Mouse (Mus musculus) cortical plate, adult 2 months (tissue): ENCODE results near the gene St3gal5. TPM values are rescaled to one million over a fixed set of nuclear protein-coding genes. Genes with fewer than 3 reads are reported as not detected.

Experiments
- H3K27ac ChIP-seq: fragments of 200-500 bp; 2 replicates; pipeline ENCODE4 v1.5.1; 2012; ENCODE audit warnings: low read length, control low read depth, inconsistent platforms; ENCODE audit not compliant: insufficient read depth
- H3K4me1 ChIP-seq: fragments of 200-500 bp; 2 replicates; pipeline ENCODE4 v1.6.1; 2011; ENCODE audit warnings: low read length; ENCODE audit not compliant: control insufficient read depth, insufficient read depth
- H3K4me3 ChIP-seq: fragments of 200-500 bp; 2 replicates; pipeline ENCODE4 v1.5.1; 2011; ENCODE audit warnings: mild to moderate bottlenecking, low read length, control low read depth; ENCODE audit not compliant: insufficient read depth
- CTCF ChIP-seq: fragments of 200-500 bp; IDR thresholded peaks from 2 replicates; pipeline ENCODE4 v1.5.1; 2011; ENCODE audit warnings: mild to moderate bottlenecking, control low read depth, low read length; ENCODE audit not compliant: insufficient read depth; ENCODE audit errors: extremely low read depth
- POLR2A ChIP-seq: fragments of 200-500 bp; IDR thresholded peaks from 2 replicates; pipeline ENCODE4 v1.6.1; 2011; ENCODE audit warnings: mild to moderate bottlenecking, low read length, control low read depth; ENCODE audit not compliant: insufficient read depth; ENCODE audit errors: extremely low read depth
- polyA plus RNA-seq: library from polyadenylated mRNA; depleted of rRNA; stranded (reverse); fragments of >200 nt; gene quantifications from 2 replicates; pipeline ENCODE4 v1.2.3, GENCODE M21; 2012

The St3gal5 gene
- polyA plus RNA-seq, 1 experiment: 126 TPM

DNA sequence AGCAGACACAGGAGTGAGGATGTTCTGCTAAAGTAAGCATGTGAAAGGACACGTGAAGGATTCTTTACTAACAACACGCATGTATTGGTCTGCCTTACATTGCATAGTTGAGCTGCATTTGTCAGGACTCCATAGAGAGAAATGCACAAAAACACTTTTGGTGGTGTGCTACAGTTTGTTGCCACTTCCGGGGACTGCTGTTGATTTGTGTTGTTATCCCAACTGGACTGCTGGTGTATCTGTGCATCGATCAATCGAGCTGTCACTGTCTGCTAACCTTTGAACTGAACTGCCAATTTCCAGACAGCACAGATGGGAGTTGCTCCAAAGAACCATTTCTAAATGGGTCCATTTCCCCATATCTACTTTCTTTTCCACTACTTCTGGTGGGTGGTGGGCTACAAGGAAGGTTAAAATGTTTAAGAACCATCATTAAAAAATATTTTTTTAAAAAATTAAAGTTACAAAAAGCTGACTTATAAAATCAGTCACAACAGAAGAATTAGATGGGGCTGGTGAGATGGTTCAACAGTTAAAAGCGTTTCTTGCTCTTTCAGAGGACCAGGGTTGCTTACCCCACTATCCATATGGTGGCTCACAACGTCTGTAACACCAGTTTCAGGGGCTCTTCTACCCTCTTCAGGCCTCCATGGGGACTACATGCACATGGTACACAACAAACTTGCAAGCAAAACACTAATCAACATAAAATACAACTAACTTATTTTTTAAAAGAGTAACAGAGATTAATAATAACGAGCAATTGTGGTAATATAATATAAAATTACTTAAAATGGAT lies 61.8 kb downstream of the St3gal5 start:
- Histone ChIP-seq H3K27ac (no peak overlapping the region), H3K4me3 (no peak overlapping the region), H3K4me1 (no peaks in the 10 kb centered on the region)
- TF ChIP-seq CTCF (no peak), POLR2A (no peak)

DNA sequence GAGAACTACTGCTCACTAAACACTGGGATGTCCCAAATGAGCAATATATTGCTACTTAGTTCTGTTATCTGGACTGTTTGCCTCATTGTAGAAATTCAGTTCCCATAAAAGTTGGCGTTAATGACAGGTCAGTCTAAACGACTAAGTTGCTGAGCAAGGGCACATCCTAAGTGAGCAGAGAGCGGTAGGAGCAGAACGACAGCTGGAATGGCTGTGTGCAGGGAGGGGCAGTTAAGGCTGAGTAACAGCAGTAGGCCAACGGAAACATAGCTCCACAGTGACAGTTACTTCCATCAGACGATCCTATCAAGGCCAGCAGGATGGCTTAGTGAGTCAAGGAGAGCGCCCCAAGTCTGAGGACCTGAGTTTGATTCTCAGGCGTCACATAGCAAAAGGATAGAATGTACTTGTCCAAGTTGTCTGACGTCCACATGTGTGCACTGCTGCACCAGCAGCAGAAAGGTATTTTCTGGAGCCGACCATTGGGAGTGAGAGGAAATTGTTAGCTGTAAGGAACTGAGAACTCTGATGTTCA lies 62.5 kb downstream of the St3gal5 start:
- Histone ChIP-seq H3K27ac (no peak overlapping the region), H3K4me3 (no peak overlapping the region), H3K4me1 (no peaks in the 10 kb centered on the region)
- no peak for TF ChIP-seq POLR2A
- TF ChIP-seq CTCF: no peak

DNA sequence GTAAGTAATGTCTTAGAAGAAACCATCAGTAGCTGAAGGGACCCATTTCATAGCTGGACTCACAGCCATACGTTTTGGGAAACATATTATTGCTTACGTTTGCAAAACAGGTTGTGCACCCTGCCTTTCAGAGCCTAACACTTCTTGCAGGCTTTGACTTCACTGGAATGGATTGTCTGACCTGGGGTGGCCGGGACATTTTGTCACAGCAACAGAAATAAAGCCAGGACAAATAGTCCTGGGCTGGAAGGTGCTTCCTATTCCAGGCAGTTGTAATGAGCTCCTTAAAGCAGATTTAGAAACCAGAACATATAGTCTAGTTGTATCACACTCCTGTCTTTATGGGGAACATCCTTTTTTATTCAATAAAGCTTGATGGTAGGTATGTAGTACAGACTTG lies 63.6 kb downstream of the St3gal5 start:
- TF ChIP-seq CTCF: no peak
- TF ChIP-seq POLR2A: no peak
- no peaks in the 10 kb centered on the region for H3K4me1 ChIP-seq
- H3K27ac ChIP-seq: no peak overlapping the region
- H3K4me3 ChIP-seq: no peak overlapping the region

DNA sequence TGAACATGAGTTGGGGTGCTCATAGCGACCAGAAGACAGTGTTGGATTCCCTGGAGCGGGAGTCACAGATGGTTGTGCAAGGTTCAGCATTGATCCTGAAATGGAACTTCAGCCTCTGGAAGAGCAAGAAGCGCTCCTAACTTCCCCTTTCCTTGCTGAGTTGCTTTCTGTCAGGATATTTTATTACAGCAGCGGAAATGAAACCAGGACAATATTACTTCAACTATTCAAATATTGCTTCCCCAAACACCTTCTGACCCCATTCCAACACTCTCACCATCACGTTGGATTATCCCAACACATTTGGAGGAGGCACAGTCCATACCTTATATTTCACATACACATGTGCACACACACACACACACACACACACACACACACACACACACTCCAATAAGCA lies 64.4 kb downstream of the St3gal5 start:
- Histone ChIP-seq H3K27ac (no peak overlapping the region), H3K4me3 (no peak overlapping the region), H3K4me1 (no peaks in the 10 kb centered on the region)
- TF ChIP-seq CTCF (no peak), POLR2A (no peak)

DNA sequence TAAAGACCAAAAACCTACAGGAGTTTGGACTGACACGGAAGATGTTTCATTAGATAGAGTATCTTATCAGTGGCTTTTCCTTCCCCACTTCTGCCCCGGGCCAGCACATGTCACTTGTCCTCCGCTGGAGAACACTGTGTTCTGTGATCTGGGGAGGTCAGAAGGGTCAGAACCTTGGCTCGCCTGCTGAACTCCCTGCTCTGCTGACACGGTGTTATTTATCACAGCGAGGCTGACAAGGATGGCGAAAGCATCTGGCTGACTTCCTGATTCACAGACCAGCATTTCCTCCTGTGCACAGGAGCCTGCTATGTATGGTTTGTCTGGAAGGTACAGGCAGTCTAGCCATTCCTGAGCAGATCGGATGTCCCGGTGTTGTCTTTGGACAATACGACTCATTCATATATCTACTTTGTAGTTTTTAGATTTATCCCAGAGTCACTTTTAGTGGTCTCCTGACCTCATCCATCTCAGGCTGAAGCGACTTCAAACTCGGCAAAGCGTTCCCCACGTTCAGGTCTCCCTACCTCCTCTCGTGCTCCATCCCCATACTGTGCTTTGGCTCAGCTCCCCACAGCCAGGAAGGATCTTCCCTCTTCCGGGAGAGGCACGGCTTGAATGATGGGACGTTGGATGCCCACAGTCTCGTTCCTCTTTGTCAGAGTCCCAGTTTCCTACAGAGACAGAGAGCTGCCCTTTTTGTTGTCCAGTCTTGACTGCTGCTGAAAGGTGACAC lies 64.9 kb downstream of the St3gal5 start:
- Histone ChIP-seq H3K4me3 (no peak overlapping the region), H3K27ac (no peak overlapping the region), H3K4me1 (no peaks in the 10 kb centered on the region)
- TF ChIP-seq CTCF (no peak), POLR2A (no peak)

DNA sequence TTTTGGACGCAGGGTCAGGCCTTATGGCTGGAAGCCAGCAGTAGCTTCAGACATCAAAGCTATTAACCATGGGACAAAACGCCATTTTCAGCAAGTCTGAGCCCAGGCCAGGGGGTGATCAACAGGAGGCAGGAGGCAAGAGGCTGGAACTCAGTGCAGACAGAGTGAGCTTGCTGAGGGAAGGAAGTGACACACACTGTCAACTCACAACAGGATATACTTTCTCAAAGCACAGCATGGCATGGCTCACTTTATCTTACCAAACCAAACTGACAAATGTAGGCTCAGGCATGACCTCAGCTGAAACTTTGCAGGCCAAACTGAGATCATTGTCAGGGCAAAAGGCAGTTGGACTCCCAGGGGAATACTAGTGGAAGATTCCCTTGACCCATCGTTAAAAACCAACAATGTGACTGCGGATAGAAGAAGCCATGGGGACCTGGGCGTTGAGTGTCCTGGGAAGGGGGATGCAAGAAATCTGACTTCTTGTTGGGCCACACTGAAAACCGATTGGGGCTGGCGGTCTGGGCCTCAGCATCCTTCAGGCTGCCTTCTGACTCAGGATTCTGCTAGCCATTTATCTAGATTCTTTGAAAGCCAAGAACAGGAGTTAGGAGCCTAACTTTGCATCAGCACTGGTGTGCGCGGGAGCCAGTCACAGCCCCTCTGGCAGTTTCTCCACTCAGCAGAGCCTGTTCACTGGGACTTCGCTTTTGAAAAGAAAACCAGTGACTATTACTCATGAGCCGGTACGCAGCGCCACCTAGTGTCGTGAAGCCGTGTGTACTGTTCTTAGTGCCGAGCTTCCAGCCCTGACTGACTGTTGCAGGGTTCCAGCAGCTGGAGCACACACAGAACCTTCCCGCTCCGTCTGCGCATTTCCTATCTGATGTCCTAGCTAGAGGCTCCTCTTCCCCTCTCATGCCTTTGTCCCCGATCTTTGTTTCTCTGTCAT lies 67.2 kb downstream of the St3gal5 start:
- TF ChIP-seq POLR2A: no peak
- TF ChIP-seq CTCF: peak; percentile 99
- H3K4me1 ChIP-seq: no peaks in the 10 kb centered on the region
- H3K4me3 ChIP-seq: no peak overlapping the region
- no peak overlapping the region for H3K27ac ChIP-seq

DNA sequence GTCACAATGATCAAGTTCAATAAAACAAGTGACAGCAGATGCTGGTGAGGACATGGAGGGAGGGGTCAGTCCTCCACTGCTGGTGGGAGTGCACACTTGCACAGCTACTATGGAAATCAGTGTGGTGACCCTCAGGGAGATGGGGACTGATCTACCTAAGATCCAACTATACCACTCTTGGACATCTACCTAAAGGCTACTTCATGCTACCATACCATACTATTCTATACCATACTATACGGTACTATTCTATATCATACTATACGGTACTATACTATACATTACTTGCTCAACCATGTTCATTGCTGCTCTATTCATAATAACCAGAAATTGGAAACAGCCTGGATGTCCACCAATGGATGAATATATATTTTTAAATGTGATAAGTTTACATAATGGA lies 68.5 kb downstream of the St3gal5 start:
- H3K4me1 ChIP-seq: no peaks in the 10 kb centered on the region
- no peak overlapping the region for H3K27ac ChIP-seq
- no peak for TF ChIP-seq POLR2A
- no peak for TF ChIP-seq CTCF
- no peak overlapping the region for H3K4me3 ChIP-seq

DNA sequence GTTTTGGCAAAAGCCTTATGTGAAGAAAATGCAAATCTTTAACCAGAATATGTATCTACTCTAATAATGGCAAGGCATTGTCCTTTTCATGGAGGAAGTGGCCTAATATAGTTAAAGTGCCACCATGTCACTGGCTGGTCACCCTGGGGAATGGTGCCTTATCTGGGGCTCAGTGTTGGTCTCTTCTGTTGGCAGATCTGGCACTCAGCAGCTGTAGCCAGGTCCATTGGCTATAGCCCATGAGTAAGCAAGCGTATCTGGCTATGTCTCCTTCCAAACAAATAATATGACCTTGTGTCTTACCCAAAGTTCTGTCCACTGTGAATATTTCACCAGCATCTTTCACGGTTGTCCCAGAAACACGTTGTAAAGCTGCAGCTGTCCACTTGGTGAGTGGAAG lies 74.0 kb downstream of the St3gal5 start:
- Histone ChIP-seq H3K4me1 (no peaks in the 10 kb centered on the region), H3K27ac (no peak overlapping the region), H3K4me3 (no peak overlapping the region)
- TF ChIP-seq POLR2A: no peak
- TF ChIP-seq CTCF: no peak

DNA sequence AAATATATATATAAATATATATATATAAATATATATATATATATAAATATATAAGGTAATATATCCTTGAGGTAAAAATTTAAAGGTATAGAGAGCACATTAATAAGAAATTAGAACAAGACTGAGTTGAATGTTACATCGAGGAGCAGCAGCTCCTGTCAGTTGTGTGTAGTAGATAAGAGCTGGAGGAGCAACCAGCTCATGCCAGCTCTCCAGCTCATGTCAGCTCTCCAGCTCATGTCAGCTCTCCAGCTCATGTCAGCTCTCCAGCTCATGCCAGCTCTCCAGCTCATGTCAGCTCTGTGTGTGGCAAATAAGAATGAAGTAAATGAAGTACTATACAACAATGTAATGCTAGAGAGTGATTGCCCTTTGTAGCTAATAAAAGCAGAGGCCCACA lies 76.0 kb downstream of the St3gal5 start:
- no peak overlapping the region for H3K4me3 ChIP-seq
- H3K4me1 ChIP-seq: no peaks in the 10 kb centered on the region
- no peak overlapping the region for H3K27ac ChIP-seq
- TF ChIP-seq CTCF: no peak
- no peak for TF ChIP-seq POLR2A
